Mouse (Mus musculus) intestine, embryonic 14.5 days (tissue): ENCODE data around the gene Sde2. TPM values are rescaled to one million over a fixed set of nuclear protein-coding genes. Genes with fewer than 3 reads are reported as not detected.
A peak's percentile ranks its signal among the peaks of the same experiment; 100 is the strongest.

Experiments
- ATAC-seq: fragments of 200-750 bp; cut with Nextera tagmentation; replicated peaks from 2 replicates; pipeline ENCODE4 v1.8.0; 2017; ENCODE audit warnings: low read depth, moderate number of reproducible peaks, moderate TSS enrichment, moderate library complexity; ENCODE audit not compliant: low FRiP score, low TSS enrichment
- DNase-seq: peaks from one replicate; pipeline ENCODE4 v3.0.0-alpha.2; 2018; ENCODE audit warnings: low spot score
- H3K27ac ChIP-seq: fragments of 300-500 bp; sonication (generic); 2 replicates; pipeline ENCODE4 v1.5.1; 2014; ENCODE audit warnings: low read depth, mild to moderate bottlenecking, control low read depth
- H3K27me3 ChIP-seq: fragments of 300-500 bp; sonication (generic); replicated peaks from 2 replicates; pipeline ENCODE4 v1.6.1; 2014; ENCODE audit warnings: low read length, control low read depth; ENCODE audit not compliant: control insufficient read depth, insufficient read depth
- H3K36me3 ChIP-seq: fragments of 300-500 bp; sonication (generic); 2 replicates; pipeline ENCODE4 v1.6.1; 2014; ENCODE audit warnings: low read length, control low read depth; ENCODE audit not compliant: control insufficient read depth, insufficient read depth
- H3K4me1 ChIP-seq: fragments of 300-500 bp; sonication (generic); replicated peaks from 2 replicates; pipeline ENCODE4 v1.6.1; 2014; ENCODE audit warnings: low read length, control low read depth, mixed read lengths; ENCODE audit not compliant: control insufficient read depth, insufficient read depth
- H3K4me2 ChIP-seq: fragments of 300-500 bp; sonication (generic); 2 replicates; pipeline ENCODE4 v1.6.1; 2014; ENCODE audit warnings: low read length
- H3K4me3 ChIP-seq: fragments of 300-500 bp; sonication (generic); 2 replicates; pipeline ENCODE4 v1.5.1; 2014; ENCODE audit warnings: low read depth, low read length, control low read depth, mixed read lengths
- H3K9ac ChIP-seq: fragments of 300-500 bp; sonication (generic); 2 replicates; pipeline ENCODE4 v1.6.1; 2014; ENCODE audit warnings: mild to moderate bottlenecking, low read length
- H3K9me3 ChIP-seq: fragments of 300-500 bp; sonication (generic); 2 replicates; pipeline ENCODE4 v1.6.1; 2016; ENCODE audit warnings: low read length, control low read depth; ENCODE audit not compliant: control insufficient read depth
- WGBS: fragments of 180-500 bp; shearing (Covaris S2); extraction: QIAGEN DNeasy Blood & Tissue Kit; methylation state at CpG from one replicate; pipeline ENCODE4 v1.1.7; 2014; 5-methylcytosine and 5-hydroxymethylcytosine counted together
- polyA plus RNA-seq: library from polyadenylated mRNA; unstranded; fragments of >200 nt; fragmentation: Nextera tagmentation; extraction: Ambion mirVana; gene quantifications from 2 replicates; pipeline ENCODE4 v1.2.1, GENCODE M21; 2014

Sde2 gene
- polyA plus RNA-seq, 1 experiment from 2014 or later: 31.4 TPM

DNA sequence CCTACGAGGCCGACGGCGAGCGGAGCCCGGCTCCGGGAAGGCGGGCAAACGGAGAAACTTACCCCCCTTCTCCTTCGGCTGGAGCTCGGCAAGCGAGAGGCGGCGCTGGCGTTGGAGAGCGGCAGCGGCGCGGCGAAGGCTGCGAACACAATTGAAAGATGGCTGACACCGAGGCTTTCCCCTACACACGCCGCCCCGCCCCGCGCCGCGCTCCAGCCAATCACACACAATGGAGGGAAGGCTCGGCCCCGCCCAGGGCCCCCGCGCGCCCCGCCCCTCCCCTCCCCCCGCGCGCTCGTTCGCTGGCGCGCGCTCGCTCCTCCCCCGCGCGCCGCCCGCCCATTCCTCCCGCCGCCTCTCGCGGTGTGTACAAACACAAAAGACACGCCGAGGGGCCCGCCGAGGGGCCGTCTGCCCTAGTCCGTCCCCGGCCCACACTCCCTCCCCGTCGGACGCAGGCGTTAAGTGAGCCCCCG lies 37.5 kb upstream of the Sde2 start:
- H3K27ac ChIP-seq: peak overlapping the region; percentile 100
- no peaks in the 10 kb centered on the region for H3K9me3 ChIP-seq
- H3K27me3 ChIP-seq: no peaks in the 10 kb centered on the region
- ATAC-seq: peak; percentile 95
- H3K36me3 ChIP-seq: peaks cover 29% of the 10 kb centered on the region
- WGBS: under 1% methylated on average over 41 of the region's 65 CpGs
- peak overlapping the region; percentile 99 for H3K9ac ChIP-seq
- H3K4me1 ChIP-seq: peaks cover 13% of the 10 kb centered on the region; the same call in 1 of the 2 replicates
- peak; percentile 97 for DNase-seq
- peak overlapping the region; percentile 86 for H3K4me3 ChIP-seq
- peak overlapping the region; percentile 54 for H3K4me2 ChIP-seq

DNA sequence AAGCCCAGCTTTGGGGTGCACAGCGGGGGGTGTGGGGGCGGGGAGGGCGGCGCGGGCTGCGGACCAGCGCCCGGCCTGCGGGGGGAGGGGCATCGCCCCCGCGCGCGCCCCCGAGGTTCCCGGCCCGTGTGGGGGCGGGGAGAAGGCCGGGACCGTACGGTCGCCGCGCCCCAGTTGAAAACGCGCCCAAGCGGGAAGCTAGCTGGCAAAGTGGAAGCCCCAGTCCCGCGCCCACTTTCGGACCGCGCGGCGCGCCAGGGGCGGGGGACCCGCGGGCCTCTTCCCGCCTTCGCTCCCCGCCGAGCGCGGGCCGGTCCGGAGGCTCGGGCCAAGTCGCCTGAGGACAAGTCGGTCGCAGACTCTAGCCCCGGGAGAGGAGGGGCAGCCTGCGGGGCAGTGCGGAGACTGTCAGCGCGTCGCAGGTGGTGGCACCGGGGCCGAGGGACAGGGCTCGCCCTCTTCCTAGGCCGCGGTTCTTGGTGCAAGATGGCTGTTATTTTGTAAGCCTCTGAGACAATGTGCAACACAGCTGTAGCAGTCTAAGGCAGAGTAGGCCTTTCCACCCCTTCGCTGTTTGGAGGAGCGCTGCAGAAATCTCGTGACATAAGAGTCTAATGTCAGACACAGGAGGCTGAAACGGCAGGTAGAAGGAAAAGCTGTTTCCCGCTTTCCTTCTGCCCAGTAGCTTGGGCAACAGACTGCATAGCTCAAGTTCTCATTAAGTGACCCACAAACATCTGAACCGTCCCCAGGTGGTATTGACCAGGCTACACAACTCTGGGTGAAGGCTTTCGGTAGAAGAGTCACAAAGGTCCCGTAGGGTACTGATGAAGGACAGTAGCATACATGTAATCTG lies 36.8 kb upstream of the Sde2 start, which contains the start of gene H3f3a:
Gene H3f3a, minus strand, starts transcription at position 59 of the 856 bp plus-strand sequence.
- Histone ChIP-seq H3K4me2 (peak within 1 kb of the TSS; percentile 55), H3K27ac (peak within 1 kb of the TSS; percentile 100), H3K27me3 (no peaks in the 10 kb centered on the region), H3K36me3 (peaks cover 23% of the 10 kb centered on the region), H3K9me3 (no peaks in the 10 kb centered on the region), H3K4me1 (peaks cover 13% of the 10 kb centered on the region; the same call in 1 of the 2 replicates), H3K4me3 (peak within 1 kb of the TSS; percentile 86), H3K9ac (peak within 1 kb of the TSS; percentile 99)
- 3% methylated on average over 62 of the region's 69 CpGs for WGBS
- DNase-seq: peak; percentile 88
- peak; percentile 77 for ATAC-seq

GRCm38 (mm10) chr1:180815371-180816024 lies 35.4 kb upstream of the Sde2 start:
- H3K9me3 ChIP-seq: no peaks in the 10 kb centered on the region
- no peak overlapping the region for H3K4me3 ChIP-seq
- no peak overlapping the region for H3K9ac ChIP-seq
- no peak overlapping the region for H3K27ac ChIP-seq
- H3K36me3 ChIP-seq: peaks cover 9% of the 10 kb centered on the region
- DNase-seq (no peak), ATAC-seq (no peak)
- H3K4me1 ChIP-seq: peaks cover 11% of the 10 kb centered on the region; the same call in 1 of the 2 replicates
- no peaks in the 10 kb centered on the region for H3K27me3 ChIP-seq
- no peak overlapping the region for H3K4me2 ChIP-seq
- WGBS: 73% methylated on average over 12 of the region's 12 CpGs

DNA sequence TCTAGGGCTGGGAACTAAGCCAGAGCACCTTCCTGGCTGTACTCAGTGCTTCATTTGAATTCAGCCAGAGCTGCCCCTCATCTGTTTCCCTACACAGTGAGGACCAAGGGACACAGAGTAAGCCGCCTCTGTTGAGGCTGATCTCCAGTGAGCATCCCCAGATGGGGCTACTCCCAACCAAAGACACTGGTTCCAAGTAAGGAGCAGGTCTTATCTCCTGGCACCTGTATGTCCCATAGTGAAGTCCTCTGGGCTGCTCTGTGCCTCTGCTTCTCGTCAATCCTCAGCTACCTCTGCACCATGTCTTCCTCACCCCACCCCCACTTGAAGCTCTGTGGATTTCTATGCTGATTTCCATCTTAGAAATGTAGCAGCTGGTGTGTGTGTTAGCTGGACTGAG lies 32.9 kb upstream of the Sde2 start:
- Histone ChIP-seq H3K9me3 (no peaks in the 10 kb centered on the region), H3K4me3 (no peak overlapping the region), H3K9ac (no peak overlapping the region), H3K4me2 (no peak overlapping the region), H3K27ac (no peak overlapping the region), H3K4me1 (peaks cover 5% of the 10 kb centered on the region; the same call in 1 of the 2 replicates), H3K36me3 (0 out of 2 replicates have a peak, but pooled peaks cover 2% of the 10 kb centered on the region), H3K27me3 (no peaks in the 10 kb centered on the region)
- ATAC-seq (no peak), DNase-seq (no peak)
- WGBS: 75% methylated on average over 2 of the region's 2 CpGs

DNA sequence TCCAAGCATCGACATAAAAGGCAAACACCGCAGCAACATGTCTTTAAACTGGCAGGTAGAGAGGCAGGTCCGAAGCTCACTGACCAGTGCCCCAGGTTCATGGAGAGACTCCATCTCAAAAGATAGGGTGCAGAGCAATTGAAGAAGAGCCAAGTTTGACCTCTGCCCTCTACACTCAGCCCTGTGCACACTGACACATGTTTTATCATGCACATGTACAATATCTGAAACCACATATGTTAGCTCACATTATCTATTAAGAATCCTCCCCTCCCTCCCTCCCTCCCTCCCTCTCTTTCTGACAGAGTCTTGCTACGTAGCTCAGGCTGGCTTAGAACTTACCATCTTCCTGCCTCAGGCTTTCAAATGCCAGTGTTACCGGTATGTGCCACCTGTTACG lies 29.8 kb upstream of the Sde2 start:
- Histone ChIP-seq H3K27ac (no peak overlapping the region), H3K4me3 (no peak overlapping the region), H3K36me3 (0 out of 2 replicates have a peak, but pooled peaks cover 2% of the 10 kb centered on the region), H3K27me3 (no peaks in the 10 kb centered on the region), H3K4me2 (no peak overlapping the region), H3K9me3 (no peaks in the 10 kb centered on the region), H3K4me1 (no peaks in the 10 kb centered on the region), H3K9ac (no peak overlapping the region)
- DNase-seq: no peak
- 83% methylated on average over 6 of the region's 6 CpGs for WGBS
- no peak for ATAC-seq

DNA sequence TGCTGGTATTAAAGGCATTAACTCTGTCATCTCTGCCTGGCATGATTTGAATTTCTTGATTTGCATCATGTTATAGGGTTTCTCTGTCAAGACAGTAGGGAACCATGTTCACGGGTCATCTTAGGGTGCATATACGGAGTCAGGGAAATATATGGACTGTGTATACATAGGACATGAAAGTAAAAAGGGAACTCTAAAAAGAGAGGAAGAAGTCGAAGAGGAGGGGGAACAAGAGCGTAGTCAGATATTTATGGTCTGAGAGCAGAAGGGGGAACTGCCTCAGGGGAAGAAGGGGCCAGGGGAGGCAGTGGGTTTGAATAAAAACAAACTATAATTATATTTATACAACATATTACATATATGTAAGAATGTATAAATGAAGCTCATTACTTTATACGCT lies 28.7 kb upstream of the Sde2 start:
- WGBS: 80% methylated on average over 5 of the region's 5 CpGs
- H3K27ac ChIP-seq: no peak overlapping the region

GRCm38 (mm10) chr1:180823716-180824115 lies 27.2 kb upstream of the Sde2 start:
- H3K27me3 ChIP-seq: no peaks in the 10 kb centered on the region
- H3K36me3 ChIP-seq: no peaks in the 10 kb centered on the region
- H3K4me1 ChIP-seq: no peaks in the 10 kb centered on the region
- H3K27ac ChIP-seq: no peak overlapping the region
- H3K9me3 ChIP-seq: no peaks in the 10 kb centered on the region
- no peak for ATAC-seq
- H3K4me2 ChIP-seq: no peak overlapping the region
- no peak overlapping the region for H3K4me3 ChIP-seq
- WGBS: 79% methylated on average over 3 of the region's 3 CpGs
- DNase-seq: no peak
- no peak overlapping the region for H3K9ac ChIP-seq

More for the DNA sequence above, 28.7 kb upstream of the Sde2 start:
- DNase-seq (no peak), ATAC-seq (no peak)
- Histone ChIP-seq H3K9ac (no peak overlapping the region), H3K36me3 (no peaks in the 10 kb centered on the region), H3K27me3 (no peaks in the 10 kb centered on the region), H3K4me3 (no peak overlapping the region), H3K9me3 (no peaks in the 10 kb centered on the region), H3K4me2 (no peak overlapping the region), H3K4me1 (no peaks in the 10 kb centered on the region)

DNA sequence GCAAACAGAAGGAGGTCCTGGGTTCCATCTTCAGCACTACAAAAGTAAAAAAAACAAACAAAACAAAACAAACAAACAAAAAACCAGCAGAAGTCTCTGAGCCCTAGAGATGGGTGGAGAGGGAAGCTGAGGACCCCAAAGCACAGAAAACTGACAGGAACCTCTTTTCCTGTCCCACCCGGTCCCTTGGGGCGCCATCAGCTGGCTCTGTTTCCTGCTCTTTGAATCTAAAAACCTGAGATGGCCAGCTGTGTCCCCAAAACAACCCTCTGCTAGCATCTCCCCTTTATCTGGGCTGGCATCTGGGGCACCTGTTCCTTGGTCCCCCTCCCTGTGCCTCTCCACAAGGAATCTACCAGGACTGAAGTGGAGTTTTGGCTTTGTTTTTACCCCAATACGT lies 26.2 kb upstream of the Sde2 start:
- Histone ChIP-seq H3K36me3 (no peaks in the 10 kb centered on the region), H3K4me3 (no peak overlapping the region), H3K4me2 (no peak overlapping the region), H3K4me1 (no peaks in the 10 kb centered on the region), H3K27me3 (no peaks in the 10 kb centered on the region), H3K27ac (no peak overlapping the region), H3K9me3 (no peaks in the 10 kb centered on the region), H3K9ac (no peak overlapping the region)
- WGBS: 86% methylated on average over 3 of the region's 3 CpGs
- DNase-seq (no peak), ATAC-seq (no peak)
